Mouse (Mus musculus): Measurements from ENCODE around the gene Fpgt. TPM values are rescaled to one million over a fixed set of nuclear protein-coding genes. Genes with fewer than 3 reads are reported as not detected.

Gene Fpgt
- polyA plus RNA-seq (2014; fragmentation: Nextera tagmentation; extraction: Ambion mirVana), result 20.9 and 21.7 TPM in 2 replicates

- Histone ChIP-seq H3K9me3 (replicated peaks; ENCODE audit: control insufficient read depth, low read length) (no peaks in the 10 kb centered on the region), H3K36me3 (replicated peaks; ENCODE audit: control insufficient read depth, insufficient read depth, low read depth, low read length) (no peaks in the 10 kb centered on the region), H3K9ac (replicated peaks; ENCODE audit: low read length) (peak within 1 kb of the TSS; percentile 79), H3K4me2 (ENCODE audit: low read depth, low read length) (peak within 1 kb of the TSS; percentile 52), H3K27ac (replicated peaks; ENCODE audit: low read depth, low read length) (peak within 1 kb of the TSS; percentile 70), H3K27me3 (ENCODE audit: control insufficient read depth, insufficient read depth, low read length) (no peaks in the 10 kb centered on the region), H3K4me1 (ENCODE audit: control insufficient read depth, insufficient read depth, low read length) (no peaks in the 10 kb centered on the region), H3K4me3 (ENCODE audit: low read depth, low read length) (peak within 1 kb of the TSS; percentile 58)
- ATAC-seq (replicated peaks; ENCODE audit: insufficient number of reproducible peaks, low FRiP score, low TSS enrichment, low read depth), result peak; percentile 99
- DNase-seq (ENCODE audit: low spot score), result peak; percentile 93
- under 1% methylated on average over 45 of the region's 47 CpGs for WGBS
Measured at GRCm38 (mm10) chr3:155093116-155093956, at the start of gene Fpgt, which contains the start of gene Lrriq3. TSS of gene Fpgt (minus strand) at chr3:155093403. TSS of gene Lrriq3 (plus strand) at chr3:155093434.

GRCm38 (mm10) chr3:155141047-155141446, 47.8 kb upstream of the Fpgt start:
- Histone ChIP-seq H3K4me1 (ENCODE audit: control insufficient read depth, insufficient read depth, low read length) (no peaks in the 10 kb centered on the region), H3K4me2 (ENCODE audit: low read depth, low read length) (no peak overlapping the region), H3K4me3 (ENCODE audit: low read depth, low read length) (no peak overlapping the region), H3K9ac (replicated peaks; ENCODE audit: low read length) (no peak overlapping the region), H3K27ac (replicated peaks; ENCODE audit: low read depth, low read length) (no peak overlapping the region), H3K9me3 (replicated peaks; ENCODE audit: control insufficient read depth, low read length) (no peaks in the 10 kb centered on the region), H3K36me3 (replicated peaks; ENCODE audit: control insufficient read depth, insufficient read depth, low read depth, low read length) (no peaks in the 10 kb centered on the region), H3K27me3 (ENCODE audit: control insufficient read depth, insufficient read depth, low read length) (no peaks in the 10 kb centered on the region)
- no peak for DNase-seq (ENCODE audit: low spot score)
- WGBS, result 90% methylated on average over 11 of the region's 11 CpGs
- ATAC-seq (replicated peaks; ENCODE audit: insufficient number of reproducible peaks, low FRiP score, low TSS enrichment, low read depth), result no peak

GRCm38 (mm10) chr3:155137737-155138136, 44.5 kb upstream of the Fpgt start:
- Histone ChIP-seq H3K27me3 (ENCODE audit: control insufficient read depth, insufficient read depth, low read length) (no peaks in the 10 kb centered on the region), H3K4me1 (ENCODE audit: control insufficient read depth, insufficient read depth, low read length) (no peaks in the 10 kb centered on the region), H3K9me3 (replicated peaks; ENCODE audit: control insufficient read depth, low read length) (no peaks in the 10 kb centered on the region), H3K4me2 (ENCODE audit: low read depth, low read length) (no peak overlapping the region), H3K27ac (replicated peaks; ENCODE audit: low read depth, low read length) (no peak overlapping the region), H3K4me3 (ENCODE audit: low read depth, low read length) (no peak overlapping the region), H3K36me3 (replicated peaks; ENCODE audit: control insufficient read depth, insufficient read depth, low read depth, low read length) (no peaks in the 10 kb centered on the region), H3K9ac (replicated peaks; ENCODE audit: low read length) (no peak overlapping the region)
- ATAC-seq (replicated peaks; ENCODE audit: insufficient number of reproducible peaks, low FRiP score, low TSS enrichment, low read depth) (no peak), DNase-seq (ENCODE audit: low spot score) (no peak)
- 91% methylated on average over 5 of the region's 5 CpGs for WGBS

- Histone ChIP-seq H3K4me3 (ENCODE audit: low read depth, low read length) (no peak overlapping the region), H3K9ac (replicated peaks; ENCODE audit: low read length) (no peak overlapping the region), H3K27me3 (ENCODE audit: control insufficient read depth, insufficient read depth, low read length) (no peaks in the 10 kb centered on the region), H3K4me2 (ENCODE audit: low read depth, low read length) (no peak overlapping the region), H3K9me3 (replicated peaks; ENCODE audit: control insufficient read depth, low read length) (no peaks in the 10 kb centered on the region), H3K4me1 (ENCODE audit: control insufficient read depth, insufficient read depth, low read length) (no peaks in the 10 kb centered on the region), H3K36me3 (replicated peaks; ENCODE audit: control insufficient read depth, insufficient read depth, low read depth, low read length) (no peaks in the 10 kb centered on the region), H3K27ac (replicated peaks; ENCODE audit: low read depth, low read length) (no peak overlapping the region)
- ATAC-seq (replicated peaks; ENCODE audit: insufficient number of reproducible peaks, low FRiP score, low TSS enrichment, low read depth) (no peak), DNase-seq (ENCODE audit: low spot score) (no peak)
- WGBS, result 33% methylated on average over 1 of the region's 1 CpGs
Measured at GRCm38 (mm10) chr3:155105957-155106356, 12.8 kb upstream of the Fpgt start.

- H3K27me3 ChIP-seq (ENCODE audit: control insufficient read depth, insufficient read depth, low read length), result no peaks in the 10 kb centered on the region
- no peaks in the 10 kb centered on the region for H3K36me3 ChIP-seq (replicated peaks; ENCODE audit: control insufficient read depth, insufficient read depth, low read depth, low read length)
- H3K9me3 ChIP-seq (replicated peaks; ENCODE audit: control insufficient read depth, low read length), result no peaks in the 10 kb centered on the region
- no peak overlapping the region for H3K27ac ChIP-seq (replicated peaks; ENCODE audit: low read depth, low read length)
- DNase-seq (ENCODE audit: low spot score) (no peak), ATAC-seq (replicated peaks; ENCODE audit: insufficient number of reproducible peaks, low FRiP score, low TSS enrichment, low read depth) (no peak)
- H3K9ac ChIP-seq (replicated peaks; ENCODE audit: low read length), result no peak overlapping the region
- no peak overlapping the region for H3K4me2 ChIP-seq (ENCODE audit: low read depth, low read length)
- no peak overlapping the region for H3K4me3 ChIP-seq (ENCODE audit: low read depth, low read length)
- no peaks in the 10 kb centered on the region for H3K4me1 ChIP-seq (ENCODE audit: control insufficient read depth, insufficient read depth, low read length)
- 79% methylated on average over 1 of the region's 1 CpGs for WGBS
Measured at GRCm38 (mm10) chr3:155099266-155099665, 6.1 kb upstream of the Fpgt start.

GRCm38 (mm10) chr3:155092081-155092480, 1.1 kb downstream of the Fpgt start:
- no peak for ATAC-seq (replicated peaks; ENCODE audit: insufficient number of reproducible peaks, low FRiP score, low TSS enrichment, low read depth)
- WGBS, result 94% methylated on average over 6 of the region's 6 CpGs
- no peak overlapping the region for H3K4me3 ChIP-seq (ENCODE audit: low read depth, low read length)

GRCm38 (mm10) chr3:155077908-155078307, 15.3 kb downstream of the Fpgt start:
- WGBS, result 84% methylated on average over 4 of the region's 4 CpGs
- Histone ChIP-seq H3K4me1 (ENCODE audit: control insufficient read depth, insufficient read depth, low read length) (no peaks in the 10 kb centered on the region), H3K36me3 (replicated peaks; ENCODE audit: control insufficient read depth, insufficient read depth, low read depth, low read length) (no peaks in the 10 kb centered on the region), H3K27me3 (ENCODE audit: control insufficient read depth, insufficient read depth, low read length) (no peaks in the 10 kb centered on the region), H3K9ac (replicated peaks; ENCODE audit: low read length) (no peak overlapping the region), H3K27ac (replicated peaks; ENCODE audit: low read depth, low read length) (no peak overlapping the region), H3K4me2 (ENCODE audit: low read depth, low read length) (no peak overlapping the region), H3K9me3 (replicated peaks; ENCODE audit: control insufficient read depth, low read length) (no peaks in the 10 kb centered on the region), H3K4me3 (ENCODE audit: low read depth, low read length) (no peak overlapping the region)
- DNase-seq (ENCODE audit: low spot score) (no peak), ATAC-seq (replicated peaks; ENCODE audit: insufficient number of reproducible peaks, low FRiP score, low TSS enrichment, low read depth) (no peak)

More at GRCm38 (mm10) chr3:155092081-155092480, 1.1 kb downstream of the Fpgt start:
- peaks cover 3% of the 10 kb centered on the region; the same call in 1 of the 2 replicates for H3K36me3 ChIP-seq (replicated peaks; ENCODE audit: control insufficient read depth, insufficient read depth, low read depth, low read length)
- H3K9me3 ChIP-seq (replicated peaks; ENCODE audit: control insufficient read depth, low read length), result no peaks in the 10 kb centered on the region
- no peaks in the 10 kb centered on the region for H3K4me1 ChIP-seq (ENCODE audit: control insufficient read depth, insufficient read depth, low read length)
- no peak overlapping the region for H3K9ac ChIP-seq (replicated peaks; ENCODE audit: low read length)
- no peak overlapping the region for H3K27ac ChIP-seq (replicated peaks; ENCODE audit: low read depth, low read length)
- H3K4me2 ChIP-seq (ENCODE audit: low read depth, low read length), result no peak overlapping the region
- no peaks in the 10 kb centered on the region for H3K27me3 ChIP-seq (ENCODE audit: control insufficient read depth, insufficient read depth, low read length)
- no peak for DNase-seq (ENCODE audit: low spot score)

GRCm38 (mm10) chr3:155059449-155059822, 33.8 kb downstream of the Fpgt start:
- DNase-seq (ENCODE audit: low spot score) (no peak), ATAC-seq (replicated peaks; ENCODE audit: insufficient number of reproducible peaks, low FRiP score, low TSS enrichment, low read depth) (no peak)
- Histone ChIP-seq H3K4me2 (ENCODE audit: low read depth, low read length) (no peak overlapping the region), H3K9me3 (replicated peaks; ENCODE audit: control insufficient read depth, low read length) (no peaks in the 10 kb centered on the region), H3K27ac (replicated peaks; ENCODE audit: low read depth, low read length) (no peak overlapping the region), H3K4me1 (ENCODE audit: control insufficient read depth, insufficient read depth, low read length) (no peaks in the 10 kb centered on the region), H3K4me3 (ENCODE audit: low read depth, low read length) (no peak overlapping the region), H3K9ac (replicated peaks; ENCODE audit: low read length) (no peak overlapping the region), H3K27me3 (ENCODE audit: control insufficient read depth, insufficient read depth, low read length) (no peaks in the 10 kb centered on the region), H3K36me3 (replicated peaks; ENCODE audit: control insufficient read depth, insufficient read depth, low read depth, low read length) (no peaks in the 10 kb centered on the region)
